Mouse (Mus musculus) olfactory bulb, adult 2 months (tissue): ENCODE results near the gene Ucp2.

Experiments used
- CTCF ChIP-seq: fragments of 200-500 bp; IDR thresholded peaks from 2 replicates; pipeline ENCODE4 v1.5.1; 2012; ENCODE audit warnings: low read depth, mild to moderate bottlenecking, low read length, moderate library complexity; ENCODE audit not compliant: insufficient read depth
- POLR2A ChIP-seq: fragments of 200-500 bp; IDR thresholded peaks from 2 replicates; pipeline ENCODE4 v1.6.1; 2012; ENCODE audit warnings: mild to moderate bottlenecking, low read depth, low read length, moderate library complexity; ENCODE audit not compliant: insufficient read depth

DNA sequence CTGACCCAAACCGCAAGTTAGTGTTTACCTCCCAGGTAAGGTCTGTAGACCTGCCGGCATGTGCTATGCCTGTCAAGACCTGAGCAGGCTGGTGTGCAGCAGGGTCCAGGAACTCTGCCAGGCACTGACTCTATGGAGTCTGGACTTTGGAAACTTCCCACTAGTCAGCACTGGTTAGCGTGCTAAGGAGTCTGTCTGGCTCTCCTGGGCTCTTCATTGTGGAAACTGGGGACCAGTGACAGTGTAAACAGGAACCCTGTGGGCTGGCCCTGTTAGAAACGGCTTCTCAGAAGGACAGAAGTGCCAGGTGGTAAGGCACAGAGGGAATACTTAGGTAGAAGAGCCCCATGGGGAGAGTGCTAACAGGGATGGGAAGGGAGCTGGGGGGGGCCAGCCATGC is 27.9 kb upstream of the Ucp2 start:
- TF ChIP-seq CTCF (no peak), POLR2A (no peak)
